Mouse (Mus musculus) CD4-positive, CD25-positive, alpha-beta regulatory T cell, adult 4 months (primary cell): Measurements from ENCODE around the gene Plekho1. TPM values are rescaled to one million over a fixed set of nuclear protein-coding genes. Genes with fewer than 3 reads are reported as not detected.
"Not testable (repeated sequence)": the region's sequence is repeated elsewhere in the genome, so short reads cannot be mapped to it uniquely, and the experiment has no call there.

Source experiments
- ATAC-seq: one replicate; pipeline ENCODE4 v1.8.0; 2017
- polyA plus RNA-seq, 2 experiments: library from polyadenylated mRNA; unstranded; fragments of 100-300 nt; shearing (Covaris generic); gene quantifications; one replicate each; pipeline ENCODE4 v1.2.1; 2017

The Plekho1 gene
- polyA plus RNA-seq, 2 experiments from 2014 or later = 9.8 to 10.1 TPM

GRCm38 (mm10) chr3:95978265-95978664 is 17.5 kb downstream of the Plekho1 start:
- ATAC-seq = no peak

GRCm38 (mm10) chr3:95977587-95977986 is 18.2 kb downstream of the Plekho1 start:
- ATAC-seq = not testable (repeated sequence)

DNA sequence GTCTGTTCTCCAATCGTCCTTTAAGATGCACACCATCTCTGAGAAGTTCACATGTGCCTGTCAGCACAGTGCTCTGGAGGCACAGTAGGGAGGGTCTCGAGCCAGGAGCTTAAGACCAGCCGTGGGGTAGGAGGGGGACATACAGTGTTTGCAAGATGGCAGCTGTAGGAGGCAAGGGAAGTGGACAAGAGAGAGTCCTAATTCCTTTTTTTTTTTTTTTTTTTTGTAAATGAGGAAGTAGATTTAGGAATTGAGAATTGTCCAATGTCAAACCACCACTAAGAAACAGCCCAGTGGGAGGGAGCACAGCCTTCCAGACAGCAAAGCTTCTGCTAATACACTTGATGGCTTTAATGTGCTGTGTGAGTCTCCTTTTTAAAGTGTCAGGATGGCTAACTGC is 18.7 kb downstream of the Plekho1 start:
- no peak for ATAC-seq

DNA sequence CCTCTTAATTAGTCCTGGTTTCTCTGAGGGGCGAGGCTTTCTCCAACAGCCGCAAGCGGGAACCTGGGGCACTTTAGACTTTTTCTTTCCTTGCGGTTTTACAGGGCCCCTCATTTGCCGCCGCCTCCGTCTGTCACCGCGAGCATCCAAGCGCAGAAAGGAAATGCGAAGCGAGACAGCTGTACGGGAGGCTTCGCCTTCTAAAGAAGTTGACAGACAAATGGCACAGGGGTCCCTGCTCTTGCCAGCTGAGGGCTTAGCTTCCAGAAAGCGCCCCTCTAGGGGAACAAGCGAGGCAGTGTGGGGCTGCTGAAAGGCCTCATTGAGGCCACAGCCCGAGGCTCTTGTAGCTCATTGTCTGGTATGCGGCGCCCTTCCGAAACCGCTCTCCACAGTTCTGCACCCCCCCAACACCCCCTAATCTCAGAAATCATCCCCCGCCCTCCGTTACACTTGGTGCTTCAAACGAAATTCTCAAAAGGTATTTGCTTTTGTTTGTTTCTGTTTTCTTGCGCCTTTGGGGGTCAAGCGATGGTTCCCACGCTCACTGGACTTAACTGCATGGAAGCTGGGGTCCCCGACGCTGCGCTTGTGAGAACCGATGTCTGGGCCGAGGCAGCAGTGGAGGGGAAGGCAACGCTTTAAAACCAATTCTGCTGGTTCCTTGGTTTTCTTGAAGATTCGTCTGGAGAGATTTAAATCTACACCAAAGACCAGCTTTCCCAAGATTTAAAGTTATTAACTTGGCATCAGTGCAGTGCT is 22.7 kb downstream of the Plekho1 start:
- ATAC-seq = peak; percentile 82

- ATAC-seq = peak; percentile 78
These were observed 23.4 kb downstream of the Plekho1 start for GRCm38 (mm10) chr3:95972251-95972872.

GRCm38 (mm10) chr3:95970661-95971060 is 25.1 kb downstream of the Plekho1 start:
- not testable (repeated sequence) for ATAC-seq

- ATAC-seq = no peak
These were observed 26.5 kb downstream of the Plekho1 start for GRCm38 (mm10) chr3:95969277-95969676.

DNA sequence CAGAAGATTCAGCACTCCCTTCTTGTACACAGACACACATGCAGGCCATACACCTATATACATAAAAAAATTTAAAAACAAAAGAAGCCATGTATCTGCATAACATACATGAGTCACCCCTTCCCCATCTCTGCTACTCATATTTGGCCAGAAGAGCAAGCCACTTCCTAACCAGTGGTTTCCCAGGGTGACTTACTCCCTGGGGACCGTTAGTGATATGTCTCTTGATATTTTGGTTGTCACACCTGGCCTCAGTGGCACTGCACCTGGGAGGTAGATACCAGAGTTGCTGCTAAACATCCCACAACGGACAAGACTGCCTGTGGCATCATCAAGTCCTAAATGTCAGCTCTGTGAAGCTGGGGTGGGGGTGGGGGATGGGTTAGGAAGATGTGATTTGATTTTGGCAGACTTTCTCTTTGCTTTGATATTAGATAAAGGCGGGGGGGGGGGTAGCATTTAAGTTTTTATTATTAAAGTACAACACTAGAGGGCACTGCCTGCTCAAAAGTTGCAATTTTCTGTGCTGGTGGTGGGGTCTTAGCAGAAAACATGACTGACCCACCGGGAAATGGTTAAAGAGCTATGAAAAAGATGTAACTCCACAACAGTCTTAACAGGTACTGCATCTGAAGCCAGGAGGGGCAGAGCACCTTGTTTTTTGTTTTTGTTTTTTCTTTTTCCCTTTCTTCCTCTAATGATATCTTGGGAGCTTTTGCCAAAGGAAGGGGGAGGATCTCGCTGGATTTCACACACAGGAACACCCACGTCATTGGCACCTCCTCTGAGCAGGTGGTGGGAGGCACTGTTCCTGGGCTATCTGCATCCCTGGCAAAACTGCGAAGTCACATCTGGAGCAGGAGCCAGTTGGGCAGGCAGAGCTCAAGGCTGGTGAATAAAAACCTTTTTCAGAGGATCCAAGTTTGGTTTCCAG is 30.0 kb downstream of the Plekho1 start:
- peak; percentile 54 for ATAC-seq

GRCm38 (mm10) chr3:95963681-95964080 is 32.1 kb downstream of the Plekho1 start:
- ATAC-seq = peak; percentile 51

- no peak for ATAC-seq
These were observed 32.6 kb downstream of the Plekho1 start for GRCm38 (mm10) chr3:95963230-95963629.

DNA sequence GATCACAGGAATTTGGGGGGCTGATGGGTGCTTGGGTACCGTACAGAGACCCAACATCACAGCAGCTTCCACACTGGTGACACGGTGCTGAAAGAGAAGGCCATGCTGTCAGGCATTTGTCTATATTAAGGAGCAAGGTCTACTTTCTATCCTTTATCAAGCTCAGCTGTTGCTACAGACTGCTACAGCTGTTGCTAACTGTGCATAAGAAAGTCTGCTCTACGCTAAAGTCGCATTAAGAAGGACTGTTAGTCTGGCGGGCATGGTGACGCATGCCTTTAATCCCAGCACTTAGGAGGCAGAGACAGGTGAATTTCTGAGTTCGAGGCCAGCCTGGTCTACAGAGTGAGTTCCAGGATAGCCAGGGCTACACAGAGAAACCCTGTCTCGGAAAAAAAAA is 33.6 kb downstream of the Plekho1 start:
- ATAC-seq = not testable (repeated sequence)

- ATAC-seq = peak; percentile 41
These were observed 36.0 kb downstream of the Plekho1 start for GRCm38 (mm10) chr3:95959807-95960206.

DNA sequence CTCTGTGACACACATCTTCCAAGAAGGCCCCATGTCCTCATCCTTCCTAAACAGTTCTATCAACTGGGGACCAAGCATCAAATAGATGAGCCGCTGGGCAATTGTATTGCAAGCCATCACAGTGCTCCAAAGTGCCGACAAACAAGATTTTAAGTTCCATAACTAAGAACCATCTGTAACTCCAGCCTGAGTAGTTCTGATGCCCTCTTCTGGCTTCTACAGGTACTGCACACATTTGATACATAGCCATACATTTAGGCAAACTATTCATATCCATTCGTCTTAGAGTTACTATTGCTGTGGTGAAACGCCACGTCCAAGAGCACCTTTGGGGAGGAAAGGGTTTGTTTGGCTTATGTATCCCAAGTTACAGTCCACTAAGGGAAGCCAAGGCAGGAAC is 36.7 kb downstream of the Plekho1 start:
- no peak for ATAC-seq

DNA sequence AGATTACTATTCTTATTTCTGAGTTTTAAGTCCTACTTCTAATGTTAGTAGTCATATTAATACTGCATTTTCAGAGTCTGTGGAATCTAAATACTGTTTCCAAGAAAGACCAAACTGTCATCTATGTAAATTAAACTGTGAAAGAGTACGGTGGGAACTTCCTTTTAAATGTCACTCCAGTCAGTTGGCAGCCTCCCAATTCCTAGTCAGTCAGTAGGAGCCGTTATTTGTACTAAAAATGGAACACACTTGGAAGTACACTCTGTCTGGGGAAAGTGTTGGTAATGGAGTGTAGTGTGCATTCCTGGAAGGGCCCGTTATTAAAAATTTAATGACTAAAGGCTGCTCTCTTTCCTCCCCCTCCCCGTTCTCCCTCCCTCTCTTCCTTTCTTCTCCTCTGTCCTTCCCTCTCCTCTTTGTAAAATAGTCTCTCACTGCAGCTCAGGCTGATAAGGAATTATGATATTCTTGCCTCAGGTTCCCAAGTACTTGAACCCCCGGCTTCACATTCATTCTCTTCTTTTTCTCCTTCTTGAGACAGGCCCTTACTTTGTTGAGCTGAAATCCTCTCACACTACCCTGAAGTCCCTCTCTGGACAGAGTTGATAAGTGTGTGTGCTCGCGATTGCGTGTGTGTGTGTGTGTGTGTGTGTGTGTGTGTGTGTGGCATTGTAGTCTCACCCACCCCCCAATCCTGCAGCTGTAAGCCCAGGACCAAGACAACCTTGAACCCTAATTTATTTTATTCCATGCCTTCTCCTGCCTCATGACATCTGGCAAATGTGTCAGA is 38.2 kb downstream of the Plekho1 start:
- no peak for ATAC-seq

- ATAC-seq = no peak
These were observed 40.5 kb downstream of the Plekho1 start for GRCm38 (mm10) chr3:95955318-95955717.

DNA sequence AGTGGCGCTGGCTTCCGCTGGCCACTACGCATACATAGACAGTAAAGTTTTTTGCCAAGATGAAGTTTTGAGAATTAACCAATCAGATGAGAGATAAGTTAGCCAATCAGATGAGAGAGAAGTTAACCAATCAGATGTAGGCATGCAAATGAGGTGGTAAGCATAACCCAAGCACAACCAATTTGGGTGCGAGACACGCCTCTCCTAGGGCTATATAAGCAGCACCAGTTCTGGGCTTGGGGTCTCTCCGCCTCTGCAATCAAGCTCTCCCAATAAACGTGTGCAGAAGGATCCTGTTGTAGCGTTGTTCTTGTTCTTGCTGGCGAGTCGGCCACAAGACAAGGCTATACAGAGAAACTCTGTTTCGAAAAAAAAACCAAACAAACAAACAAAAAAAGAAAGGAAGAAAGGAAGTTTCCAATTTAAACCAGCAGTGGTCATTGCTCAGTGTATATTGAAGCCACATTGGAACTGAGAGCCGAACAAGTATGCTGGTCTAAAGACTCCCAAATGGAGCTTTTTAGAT is 41.1 kb downstream of the Plekho1 start:
- not testable (repeated sequence) for ATAC-seq

- ATAC-seq = no peak
These were observed 42.3 kb downstream of the Plekho1 start for GRCm38 (mm10) chr3:95953522-95953921.

- ATAC-seq = no peak
These were observed 42.8 kb downstream of the Plekho1 start for GRCm38 (mm10) chr3:95953023-95953422.

- ATAC-seq = not testable (repeated sequence)
These were observed 44.2 kb downstream of the Plekho1 start for GRCm38 (mm10) chr3:95951566-95951965.

DNA sequence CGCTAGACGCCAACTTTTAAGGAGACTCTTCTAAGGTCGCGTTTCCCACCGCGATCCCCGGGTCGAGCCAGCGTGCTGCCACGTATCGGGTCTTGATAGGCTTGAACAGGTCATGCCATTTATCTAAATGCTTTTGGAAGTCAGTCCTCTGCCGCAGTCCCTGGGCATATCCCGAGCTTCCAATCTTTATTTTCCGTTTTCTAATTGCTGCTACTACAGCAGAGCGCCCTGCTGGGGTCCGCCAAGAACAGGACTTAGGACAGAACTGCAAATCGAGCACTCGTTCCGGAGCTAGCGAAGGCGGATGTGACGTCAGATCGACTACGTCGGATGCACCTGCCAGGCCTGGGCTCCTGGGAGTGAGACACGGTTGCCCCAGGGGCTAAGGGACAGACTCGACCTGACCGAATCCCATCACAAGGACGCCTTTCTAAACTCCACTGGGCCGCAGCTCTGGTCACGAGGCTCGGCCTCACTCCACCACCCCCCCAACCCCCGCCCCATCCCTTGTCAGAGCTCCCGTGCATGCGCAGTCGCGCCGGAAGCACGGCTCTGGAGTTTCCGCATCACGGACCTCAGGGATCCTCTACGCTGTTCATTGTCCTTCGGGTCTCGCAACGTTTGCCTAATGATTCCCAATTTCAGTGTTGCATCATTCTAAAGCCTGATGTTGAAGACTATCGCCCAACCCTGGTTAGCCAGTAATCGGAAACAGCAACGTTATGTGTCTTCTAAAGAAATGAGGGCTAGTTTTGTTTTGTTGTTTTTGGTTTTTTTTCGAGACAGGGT is 44.8 kb downstream of the Plekho1 start:
- ATAC-seq = peak; percentile 90

DNA sequence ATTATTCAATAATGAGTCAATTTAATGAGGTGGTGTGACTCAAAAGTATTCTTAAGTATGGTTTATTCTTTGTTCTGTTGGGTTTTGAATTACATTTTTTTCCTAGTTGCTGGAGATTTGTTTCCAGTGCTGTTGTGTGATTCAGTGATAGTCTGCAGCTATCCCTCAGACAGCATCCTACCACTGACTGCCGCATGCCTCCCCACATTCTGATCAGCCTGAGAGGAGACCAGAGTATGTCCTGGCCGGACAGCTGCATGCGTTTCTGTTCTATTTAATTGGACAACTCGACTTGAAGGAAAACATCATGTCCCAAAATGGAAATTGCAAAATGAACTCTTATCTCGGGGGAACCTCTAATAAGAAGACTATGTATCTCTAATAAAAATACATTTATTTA is 47.5 kb downstream of the Plekho1 start:
- ATAC-seq = no peak
